Mouse (Mus musculus) urinary bladder, postnatal 4 days (tissue): ENCODE data around the gene Cit.
A peak's percentile ranks its signal among the peaks of the same experiment; 100 is the strongest.

Source experiments
- DNase-seq, 2 experiments: peaks; one replicate each; pipeline ENCODE4 v3.0.0; 2021 to 2022; ENCODE audit warnings: low spot score in 2 of 2

The Cit gene

DNA sequence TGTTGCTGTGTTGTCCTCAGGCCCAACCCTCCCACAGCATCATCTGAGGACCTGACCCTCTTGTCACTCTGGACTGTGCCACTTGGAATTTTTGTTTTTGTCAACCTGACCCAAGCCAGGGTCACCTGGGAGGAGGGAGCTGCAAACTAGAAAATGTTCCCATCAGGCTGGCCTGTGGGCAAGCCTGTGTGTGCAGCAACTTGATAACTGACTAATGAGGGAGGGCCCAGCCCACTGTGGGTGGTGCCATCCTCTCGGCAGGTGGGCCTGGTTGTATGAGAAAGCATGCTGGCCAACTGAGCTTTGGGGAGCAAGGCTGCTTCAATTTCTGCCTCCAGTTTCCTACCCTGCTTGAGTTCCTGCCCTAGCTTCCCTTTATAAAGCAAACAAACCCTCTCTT, 113.3 kb downstream of the Cit start:
- no peak for DNase-seq

- DNase-seq: no peak
These were observed 113.7 kb downstream of the Cit start for GRCm38 (mm10) chr5:115958814-115959213.

DNA sequence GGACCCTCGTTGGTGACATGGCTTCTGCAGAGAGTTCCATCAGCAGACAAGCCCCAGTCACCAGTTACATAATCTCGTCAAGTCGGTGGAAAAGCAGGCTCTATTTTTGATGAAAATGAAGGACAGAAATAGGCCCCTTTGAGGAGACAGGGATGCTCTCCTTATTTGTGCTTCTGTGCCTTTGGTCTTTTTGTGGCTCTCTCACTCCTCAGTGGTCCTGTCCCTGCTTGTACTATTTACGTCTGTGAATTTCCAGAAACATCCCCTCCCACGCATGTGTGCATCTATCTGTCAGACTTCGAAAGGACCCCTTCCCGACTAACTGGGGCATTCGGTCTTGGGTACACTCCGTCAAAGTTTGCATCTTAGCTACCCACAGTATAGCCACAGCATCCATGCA, 116.7 kb downstream of the Cit start:
- no peak for DNase-seq

DNA sequence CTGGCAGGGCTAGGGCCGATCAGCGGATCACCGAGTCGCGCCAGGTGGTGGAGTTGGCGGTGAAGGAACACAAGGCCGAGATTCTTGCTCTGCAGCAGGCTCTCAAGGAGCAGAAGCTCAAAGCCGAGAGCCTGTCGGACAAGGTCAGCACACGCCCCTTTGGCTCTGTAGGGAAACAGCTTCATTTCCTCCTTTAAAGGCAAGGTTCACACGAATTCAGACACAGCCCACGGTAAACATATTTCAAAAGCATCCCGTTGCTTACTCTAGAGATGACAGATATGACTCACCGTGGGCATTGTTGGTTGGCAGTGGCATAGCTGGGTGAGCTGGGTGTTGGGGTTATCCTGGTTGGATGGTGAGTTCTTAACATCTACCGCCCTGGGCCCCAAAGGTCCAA, 126.2 kb downstream of the Cit start:
- peak in 1 of 2 experiments; percentile 41 for DNase-seq

DNA sequence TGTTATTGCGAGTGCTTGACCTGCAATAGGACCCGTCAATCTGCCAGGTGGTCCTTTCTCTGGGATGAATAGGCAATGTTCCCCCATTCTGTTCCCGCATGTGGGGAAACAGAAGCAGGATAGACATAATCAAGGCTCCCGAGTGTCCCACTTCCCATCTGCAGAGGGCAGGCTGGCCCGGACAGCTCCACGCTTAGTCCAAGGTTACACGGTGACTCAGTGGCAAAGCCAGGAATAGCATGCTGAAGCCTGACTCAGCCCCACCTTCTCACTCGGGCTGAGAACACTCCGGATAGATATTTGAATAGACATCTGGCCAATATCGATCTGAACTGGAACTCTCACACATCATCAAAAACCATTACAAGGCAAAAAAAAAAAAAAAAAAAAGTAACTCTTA, 130.6 kb downstream of the Cit start:
- no peak for DNase-seq

DNA sequence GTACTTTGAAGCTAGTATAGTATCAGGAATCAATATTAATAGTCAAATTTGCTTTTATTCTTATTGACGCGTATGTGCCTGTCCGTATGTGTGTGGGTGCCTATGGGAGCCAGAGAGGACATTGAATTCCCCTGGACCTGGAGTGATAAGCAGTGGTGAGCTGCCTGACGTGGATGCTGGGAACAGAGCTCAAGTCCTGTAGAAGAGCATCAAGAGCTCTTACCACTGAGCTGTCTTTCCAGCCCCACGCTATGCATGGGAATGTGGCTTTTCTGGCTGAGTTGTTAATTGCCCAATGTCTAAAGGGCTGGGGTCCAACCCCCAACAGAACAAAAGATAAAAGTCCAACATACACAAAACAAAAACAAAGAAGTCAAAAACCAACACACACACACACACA, 131.4 kb downstream of the Cit start:
- no peak for DNase-seq

GRCm38 (mm10) chr5:115977266-115977665, 132.2 kb downstream of the Cit start:
- DNase-seq: no peak

GRCm38 (mm10) chr5:115977757-115978156, 132.7 kb downstream of the Cit start:
- DNase-seq: no peak

DNA sequence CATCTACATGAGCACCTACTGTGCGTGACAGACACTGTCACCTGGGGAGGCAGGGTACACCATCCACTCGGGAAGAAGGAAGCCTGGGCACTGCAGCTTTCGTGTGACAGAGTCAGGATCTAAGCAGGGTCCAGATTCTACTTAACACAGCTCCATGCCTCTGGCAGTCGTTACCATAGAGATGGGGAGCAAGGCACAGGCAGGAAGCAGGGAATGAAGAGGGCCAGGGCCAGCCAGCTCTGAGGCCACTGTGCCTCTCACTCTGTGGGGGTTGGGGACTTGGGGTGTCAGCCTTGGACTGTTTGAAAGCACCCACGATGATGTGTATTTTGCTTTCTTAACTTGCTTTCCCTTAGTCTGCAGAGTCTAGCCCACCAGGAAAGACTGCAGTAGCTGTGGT, 133.2 kb downstream of the Cit start:
- no peak for DNase-seq

- DNase-seq: no peak
These were observed 134.1 kb downstream of the Cit start for GRCm38 (mm10) chr5:115979134-115979696.

DNA sequence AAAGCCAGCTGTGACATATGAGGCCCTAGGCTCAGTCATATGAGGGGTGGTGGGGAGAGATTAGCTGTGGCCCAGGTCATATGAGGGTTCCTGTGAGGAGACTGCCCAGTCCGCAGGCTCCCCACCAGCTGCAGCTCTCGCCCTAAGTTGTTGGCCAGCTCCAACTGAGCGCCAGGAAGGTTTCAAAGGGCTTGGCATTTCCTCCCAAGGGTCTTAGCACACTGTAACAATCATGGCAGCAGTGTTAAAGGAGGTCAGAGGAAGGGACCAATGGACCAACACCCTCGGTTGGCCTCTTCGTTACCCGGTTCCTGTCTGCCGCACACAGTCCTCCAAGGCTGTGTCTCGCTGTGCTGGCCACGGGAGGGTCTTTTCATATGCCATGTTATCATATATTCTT, 135.5 kb downstream of the Cit start:
- DNase-seq: no peak

DNA sequence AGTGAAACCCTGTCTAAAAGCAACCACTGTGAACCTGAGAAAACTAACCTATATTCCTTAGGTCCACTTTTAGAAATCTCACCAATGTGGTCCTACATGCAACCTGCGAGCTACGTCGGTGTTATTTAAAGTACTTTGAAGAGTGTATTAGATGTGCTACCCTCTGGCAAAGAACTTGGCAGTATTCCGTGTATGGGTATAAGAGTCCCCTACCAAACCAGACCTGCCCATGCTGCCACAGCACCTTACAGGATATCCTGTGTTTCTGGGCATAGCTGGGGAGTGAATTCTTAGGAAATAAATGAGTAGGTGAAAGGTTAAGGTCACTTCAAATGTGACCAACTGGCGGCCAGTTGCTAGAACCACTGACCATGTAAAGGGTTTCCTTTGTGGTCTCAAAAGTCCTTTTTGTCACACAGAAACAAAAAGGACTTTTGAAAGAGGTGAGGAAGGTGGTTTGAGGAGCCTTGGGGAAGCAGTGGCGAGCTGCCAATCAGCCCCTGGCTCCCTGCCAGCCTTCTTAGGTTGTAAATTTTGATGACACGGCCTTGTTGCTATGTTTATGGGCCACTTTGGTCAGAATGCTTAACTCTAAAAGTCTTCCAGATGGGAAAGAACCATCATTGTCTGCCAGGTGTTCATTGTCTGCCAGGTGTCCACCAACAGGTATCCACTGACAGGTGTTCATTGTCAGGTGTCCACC, 137.7 kb downstream of the Cit start:
- no peak for DNase-seq

DNA sequence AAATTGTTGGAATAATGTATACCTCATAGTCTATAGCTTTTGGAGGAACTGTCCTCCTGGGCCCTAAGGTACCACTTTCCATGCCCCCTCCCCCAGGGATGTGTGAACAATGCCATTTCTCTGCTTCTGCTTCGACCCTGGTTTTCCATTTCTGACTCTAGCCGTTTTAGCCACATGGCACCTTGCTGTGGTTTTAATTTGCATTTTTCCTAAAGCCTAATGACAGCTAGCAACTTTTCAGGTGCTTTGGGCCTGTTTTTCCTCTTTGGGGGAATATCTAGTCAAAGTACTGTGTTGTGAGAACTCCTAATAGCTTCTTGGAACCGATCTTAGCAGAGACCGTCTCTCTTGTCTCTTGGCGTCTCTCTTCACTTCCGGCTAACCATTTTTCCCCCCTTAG, 139.3 kb downstream of the Cit start:
- no peak for DNase-seq

DNA sequence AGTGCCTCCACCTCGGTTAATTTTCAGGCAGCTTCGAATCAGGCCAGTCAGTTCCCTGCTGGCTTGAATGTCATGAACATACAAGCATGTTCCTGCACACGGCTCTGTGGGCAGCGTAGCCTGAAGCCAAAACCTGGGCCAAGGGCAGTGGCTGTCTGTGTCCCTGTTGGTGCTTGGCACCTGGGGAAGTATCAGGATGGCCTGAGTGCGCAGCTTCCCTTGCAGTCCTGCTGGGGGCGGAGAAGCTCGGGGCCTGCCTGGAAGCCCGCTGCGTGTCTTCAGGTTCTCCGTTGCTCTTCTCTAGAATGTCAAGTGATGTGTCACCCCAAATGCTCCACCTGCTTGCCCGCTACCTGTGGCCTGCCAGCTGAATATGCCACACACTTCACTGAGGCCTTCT, 140.0 kb downstream of the Cit start:
- no peak for DNase-seq

DNA sequence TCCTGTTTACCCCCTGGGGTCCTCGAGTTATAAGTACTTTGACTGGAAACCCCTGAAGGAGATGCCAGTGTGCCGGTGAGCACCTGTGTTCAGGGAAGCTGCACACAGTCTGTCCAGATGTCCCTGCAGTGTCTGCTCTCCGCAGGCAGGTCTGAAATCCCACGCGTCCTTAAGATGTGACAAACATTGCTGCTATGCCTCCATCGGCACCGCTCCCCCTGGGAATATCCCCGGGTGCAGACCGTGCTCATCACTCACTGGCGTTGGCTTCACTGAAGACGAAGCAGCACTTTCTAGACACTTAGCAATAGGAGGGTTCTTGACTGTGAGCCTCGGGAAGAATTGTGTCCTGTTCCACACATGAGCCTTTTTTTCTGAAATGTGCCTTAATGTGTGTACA, 142.2 kb downstream of the Cit start:
- no peak for DNase-seq

- no peak for DNase-seq
These were observed 146.6 kb downstream of the Cit start for GRCm38 (mm10) chr5:115991717-115992116.

DNA sequence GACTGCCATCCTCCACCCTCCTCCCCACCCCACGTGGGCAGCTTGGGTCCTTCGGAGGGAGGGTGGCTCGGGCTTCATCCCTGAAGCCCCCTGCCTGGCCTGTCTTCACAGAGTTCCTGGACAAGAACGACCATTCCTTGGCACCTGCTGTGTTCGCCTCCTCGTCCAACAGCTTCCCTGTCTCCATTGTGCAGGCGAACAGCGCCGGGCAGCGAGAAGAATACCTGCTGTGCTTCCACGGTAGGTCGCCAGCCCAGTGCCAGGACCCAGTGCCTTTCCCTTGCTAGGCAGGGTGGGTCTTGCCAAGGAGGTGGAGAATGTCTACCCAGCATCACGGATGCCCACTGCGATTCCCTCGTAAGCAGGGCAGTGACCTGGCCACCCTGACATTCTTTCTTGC, 149.0 kb downstream of the Cit start:
- no peak for DNase-seq

DNA sequence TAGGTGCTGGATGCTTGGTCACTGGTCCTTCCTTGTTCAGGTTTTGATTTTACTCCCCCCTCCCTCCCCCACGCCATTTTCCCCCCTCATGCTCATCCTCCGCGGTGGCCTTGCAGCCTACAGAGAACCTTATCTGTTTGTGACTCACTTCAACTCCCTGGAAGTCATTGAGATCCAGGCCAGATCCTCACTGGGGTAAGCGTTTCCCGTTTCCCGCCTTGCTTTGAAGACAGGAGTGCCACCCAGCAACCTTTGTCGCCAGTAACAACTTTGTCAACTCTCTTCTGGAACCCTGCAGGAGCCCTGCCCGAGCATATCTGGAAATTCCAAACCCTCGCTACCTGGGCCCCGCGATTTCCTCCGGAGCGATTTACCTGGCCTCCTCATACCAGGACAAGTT, 152.3 kb downstream of the Cit start:
- no peak for DNase-seq

GRCm38 (mm10) chr5:116003154-116003553, 158.1 kb downstream of the Cit start:
- no peak for DNase-seq

- DNase-seq: no peak
These were observed 158.7 kb downstream of the Cit start for GRCm38 (mm10) chr5:116003825-116004224.

- DNase-seq: no peak
These were observed 159.2 kb downstream of the Cit start for GRCm38 (mm10) chr5:116004271-116004670.

DNA sequence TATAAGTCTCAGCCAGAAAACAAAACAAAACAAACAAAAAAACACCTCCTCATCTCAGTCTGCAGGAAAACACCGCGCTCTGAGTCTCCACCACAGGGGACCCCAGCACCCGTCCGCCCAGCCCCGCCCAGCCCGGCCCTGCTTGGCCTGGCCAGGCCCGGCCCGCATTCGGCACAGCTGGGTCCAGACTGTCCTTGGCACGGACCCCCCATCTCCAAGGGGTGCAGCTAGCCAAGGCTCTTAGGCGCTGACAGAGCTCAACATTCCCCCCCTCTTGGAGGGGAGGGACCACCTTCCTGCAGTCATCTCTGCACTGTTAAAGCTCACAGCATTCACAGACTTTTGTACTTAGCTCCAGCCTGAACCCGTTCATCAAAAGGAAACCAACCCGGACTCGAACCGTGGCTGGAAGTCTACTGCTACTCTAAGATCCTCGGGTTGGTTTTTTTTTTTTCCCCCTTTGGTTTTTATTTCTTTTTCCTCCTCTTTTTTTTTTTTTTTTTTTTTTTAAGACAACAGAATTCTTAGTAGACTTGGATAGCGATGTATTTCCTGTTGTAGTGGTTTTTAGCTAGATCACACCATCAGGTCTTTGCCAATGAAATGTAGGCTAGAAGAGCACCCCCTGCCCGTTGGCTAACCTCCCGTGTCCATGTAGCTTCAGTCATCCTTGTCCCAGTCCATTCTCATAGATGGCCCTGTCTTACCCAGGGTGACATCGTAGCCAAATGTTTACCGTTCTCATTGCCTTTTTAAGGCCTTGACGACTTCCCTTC, 161.4 kb downstream of the Cit start:
- peak in 1 of 2 experiments; percentile 48 for DNase-seq

DNA sequence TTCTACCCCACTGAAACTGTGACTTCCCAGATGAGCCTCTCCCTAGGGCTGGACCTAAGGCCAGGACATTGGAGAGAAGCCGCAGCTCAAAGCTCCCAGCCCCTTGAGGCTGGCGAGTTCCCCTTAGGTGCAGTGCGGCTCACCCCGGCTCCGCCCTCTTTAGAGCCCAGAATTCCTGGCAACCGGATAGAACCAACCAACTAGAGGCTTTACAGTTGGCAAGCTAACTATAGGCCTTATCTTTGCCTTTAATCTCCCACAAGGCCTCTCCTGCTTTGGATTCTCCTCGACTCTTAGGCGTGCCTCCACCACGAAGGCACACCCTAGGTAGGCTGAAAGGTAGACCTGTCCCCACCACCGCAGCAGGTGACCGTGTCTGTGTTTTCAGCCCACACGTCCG, 162.6 kb downstream of the Cit start:
- no peak for DNase-seq
